Mouse (Mus musculus): Measurements from ENCODE around the gene Tmco4. TPM values are rescaled to one million over a fixed set of nuclear protein-coding genes. Genes with fewer than 3 reads are reported as not detected.

The Tmco4 gene
- 1 to 10 TPM; 2.0 to 2.5 TPM for total RNA-seq (2021)

- DNase-seq: peak; percentile 42 to 57
These were observed at the start of gene Tmco4 for GRCm38 (mm10) chr4:138972827-138973718. Gene Tmco4 (plus strand): TSS chr4:138972888.

- no peak for DNase-seq
These were observed 47.1 kb upstream of the Tmco4 start for GRCm38 (mm10) chr4:138925561-138925960.

- DNase-seq: no peak
These were observed 38.8 kb upstream of the Tmco4 start for GRCm38 (mm10) chr4:138933862-138934261.

- no peak for DNase-seq
These were observed 38.1 kb upstream of the Tmco4 start for GRCm38 (mm10) chr4:138934456-138935145.

- DNase-seq: no peak
These were observed 34.0 kb upstream of the Tmco4 start for GRCm38 (mm10) chr4:138938495-138939269.

GRCm38 (mm10) chr4:138939481-138939880 lies 33.2 kb upstream of the Tmco4 start:
- no peak for DNase-seq

- DNase-seq: no peak
These were observed 31.3 kb upstream of the Tmco4 start for GRCm38 (mm10) chr4:138941401-138941800.

GRCm38 (mm10) chr4:138941966-138942365 lies 30.7 kb upstream of the Tmco4 start:
- no peak for DNase-seq

GRCm38 (mm10) chr4:138943730-138944129 lies 29.0 kb upstream of the Tmco4 start:
- peak in 1 of 2 experiments; percentile 21 for DNase-seq

GRCm38 (mm10) chr4:138948257-138948656 lies 24.4 kb upstream of the Tmco4 start:
- no peak for DNase-seq

GRCm38 (mm10) chr4:138958612-138959011 lies 14.1 kb upstream of the Tmco4 start:
- no peak for DNase-seq

GRCm38 (mm10) chr4:138959120-138959519 lies 13.6 kb upstream of the Tmco4 start:
- no peak for DNase-seq

GRCm38 (mm10) chr4:138959926-138960325 lies 12.8 kb upstream of the Tmco4 start:
- peak in 1 of 2 experiments; percentile 24 for DNase-seq

- DNase-seq: no peak
These were observed 10.0 kb upstream of the Tmco4 start for GRCm38 (mm10) chr4:138962719-138963118.

- DNase-seq: no peak
These were observed 6.8 kb upstream of the Tmco4 start for GRCm38 (mm10) chr4:138965871-138966270.

- no peak for DNase-seq
These were observed 5.8 kb upstream of the Tmco4 start, which contains the start of gene Rnf186 for GRCm38 (mm10) chr4:138966866-138967265. Gene Rnf186 (plus strand): TSS chr4:138967112.

GRCm38 (mm10) chr4:138967485-138967884 lies 5.2 kb upstream of the Tmco4 start:
- no peak for DNase-seq

GRCm38 (mm10) chr4:138968772-138969556 lies 3.7 kb upstream of the Tmco4 start:
- DNase-seq: no peak

GRCm38 (mm10) chr4:138969736-138970135 lies 3.0 kb upstream of the Tmco4 start:
- no peak for DNase-seq

GRCm38 (mm10) chr4:138971371-138971770 lies 1.3 kb upstream of the Tmco4 start:
- DNase-seq: no peak

- DNase-seq: peak; percentile 35 to 38
These were observed 405 bp upstream of the Tmco4 start for GRCm38 (mm10) chr4:138972139-138972826.
